Mouse (Mus musculus) heart, postnatal 10 days (tissue): ENCODE data around the gene Myof. TPM values are rescaled to one million over a fixed set of nuclear protein-coding genes. Genes with fewer than 3 reads are reported as not detected.

Source experiments
- DNase-seq, 2 experiments: peaks; one replicate each; pipeline ENCODE4 v3.0.0; 2021
- intact Hi-C: fragments of 180-260 bp; cut with DNase I; formaldehyde crosslinking; loops from one replicate; pipeline ENCODE4 v1.15.1; 2025
- total RNA-seq, 2 experiments: library from RNA; stranded (reverse); gene quantifications; 2 replicates each; pipeline ENCODE4 v1.2.3; 2021

Myof gene
- 10 to 100 TPM; 14.9 to 15.7 TPM for total RNA-seq

DNA sequence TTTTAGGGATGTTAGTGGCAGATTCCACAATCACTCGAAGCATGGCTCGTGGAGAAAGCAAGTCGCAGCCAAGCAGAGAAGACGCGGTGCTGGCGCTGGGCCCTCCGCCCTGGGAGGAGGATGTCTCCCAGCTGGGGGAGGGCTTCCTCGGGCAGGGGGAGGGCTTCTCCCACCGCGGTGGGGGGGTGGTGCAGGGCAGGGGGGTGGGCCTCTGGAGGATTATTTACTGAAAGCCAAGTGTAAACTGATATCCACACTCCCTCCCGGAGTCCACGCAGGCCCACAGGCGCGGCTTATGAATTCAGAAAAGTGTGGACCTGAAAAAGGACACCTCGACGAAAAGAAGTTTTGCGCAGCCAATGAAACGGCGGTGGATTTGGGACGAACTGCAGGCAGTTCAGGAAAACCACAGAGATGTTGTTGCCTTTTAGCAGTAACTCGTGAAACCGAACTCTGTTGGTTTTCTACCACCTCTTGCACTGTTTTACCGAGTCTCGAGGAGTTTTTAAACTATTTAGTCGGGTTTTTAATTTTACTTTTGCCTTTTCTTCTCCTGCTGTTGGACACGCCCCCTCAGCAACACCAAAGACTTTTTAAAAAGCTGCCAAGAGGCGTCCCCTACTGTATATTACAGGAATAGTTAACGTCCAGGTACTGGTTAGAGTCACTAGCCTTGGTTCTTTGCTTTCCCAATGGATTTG lies at the start of gene Myof:
TSS of gene Myof (minus strand) at position 297 of the 701 bp plus-strand sequence.
- peak; percentile 67 to 72 for DNase-seq
- intact Hi-C loops: loop anchor here (1.0 to 10.0 kb wide), 3 partner anchors 41 to 339 kb away; no protein-coding TSS in a partner anchor

DNA sequence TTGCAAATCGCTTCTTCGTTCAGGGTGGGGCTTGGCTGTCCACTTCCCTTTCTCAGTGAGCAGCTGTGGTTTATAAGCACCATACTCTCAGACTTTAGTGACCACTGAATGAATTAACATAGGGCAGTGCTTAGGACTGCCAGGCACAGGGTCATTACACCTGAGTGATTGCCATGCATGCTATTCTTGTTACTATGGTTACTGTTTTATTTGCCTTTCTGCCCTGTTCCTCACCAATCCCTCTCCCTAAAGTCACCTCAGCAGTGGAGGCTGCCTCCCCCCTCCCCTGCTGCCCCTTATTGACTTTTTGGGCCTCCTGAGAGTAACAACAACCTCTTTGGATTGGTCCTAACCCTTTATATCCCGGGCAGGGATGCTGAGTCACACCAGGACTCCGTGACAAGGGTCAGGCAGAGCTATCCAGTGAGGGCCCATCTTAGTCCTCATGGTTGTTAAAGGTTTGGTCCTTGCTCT lies 48.2 kb upstream of the Myof start:
- intact Hi-C loops: no loop called here
- no peak for DNase-seq

DNA sequence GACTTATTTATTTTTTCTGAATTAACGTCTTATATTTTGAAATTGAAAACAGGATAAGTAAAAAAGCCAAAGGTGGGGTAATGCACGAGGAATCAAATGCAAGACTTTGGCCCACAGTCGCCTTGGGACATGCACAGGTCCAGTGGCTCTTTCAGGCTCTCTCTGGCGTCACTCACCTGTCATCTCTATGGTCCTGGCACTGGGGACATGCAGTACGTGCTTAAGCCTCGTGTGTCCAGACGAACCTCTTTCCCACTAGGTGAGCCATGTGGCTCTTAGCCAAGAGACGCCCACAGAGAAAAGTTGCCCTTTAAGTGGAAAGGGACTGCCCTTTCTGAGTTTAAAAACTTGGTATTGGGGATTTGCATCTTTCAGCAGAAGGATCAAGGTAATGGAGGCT lies 46.0 kb upstream of the Myof start:
- no peak for DNase-seq
- intact Hi-C loops: loop anchor here (5.0 to 10.0 kb wide), 2 partner anchors 108 to 235 kb away; no protein-coding TSS in a partner anchor

DNA sequence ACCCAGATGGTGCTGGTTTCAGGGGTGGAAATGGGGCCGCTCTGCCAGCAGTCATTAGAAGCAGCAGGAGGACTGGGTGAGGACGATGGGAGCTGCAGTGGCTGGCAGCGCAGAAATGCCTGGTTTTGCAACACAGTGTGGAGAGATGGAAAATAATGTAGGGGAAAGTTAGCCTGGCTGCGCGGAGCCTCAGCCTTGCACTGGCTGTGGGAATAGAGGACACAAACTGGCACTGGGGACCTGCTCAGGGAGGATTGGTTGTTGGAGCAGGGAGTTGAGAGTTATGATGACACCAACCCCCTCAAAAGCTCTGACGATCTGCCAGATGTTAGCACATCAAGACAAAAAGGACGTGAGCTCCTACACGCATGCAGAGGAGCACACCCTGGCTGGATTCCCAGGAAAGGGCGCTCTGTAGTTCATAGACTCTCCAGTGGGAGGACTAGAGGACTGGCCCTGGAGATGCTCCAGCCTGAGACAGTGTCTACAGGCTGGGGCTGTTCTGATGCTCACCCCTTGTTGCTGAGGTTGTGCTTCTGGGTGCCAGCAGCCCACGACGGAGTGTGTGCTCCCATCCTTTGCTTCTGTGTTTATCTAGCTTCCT lies 43.7 kb upstream of the Myof start:
- intact Hi-C loops: loop anchor here (5.0 to 10.0 kb wide), 2 partner anchors 110 to 238 kb away; no protein-coding TSS in a partner anchor
- peak; percentile 59 to 73 for DNase-seq

DNA sequence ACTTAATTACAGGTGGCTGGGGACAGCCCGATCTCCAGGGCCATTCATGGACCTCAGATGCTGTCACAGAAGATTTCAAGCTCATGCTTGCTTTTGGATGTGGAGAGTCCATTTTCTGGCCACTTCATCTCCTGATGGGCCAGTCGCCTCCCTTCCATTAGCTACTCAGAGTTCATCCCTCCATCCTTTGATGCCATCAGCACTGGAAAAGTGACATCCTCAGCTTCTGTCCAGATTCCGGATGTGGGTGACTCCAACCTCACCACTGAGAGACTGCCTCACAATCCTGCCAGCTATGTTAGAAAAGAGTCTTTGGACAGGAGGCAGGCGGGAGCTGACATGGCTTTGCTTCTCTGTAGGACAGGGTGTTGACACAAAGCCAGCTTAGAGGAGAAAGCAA lies 42.5 kb upstream of the Myof start:
- intact Hi-C loops: loop anchor here (5.0 to 10.0 kb wide), 2 partner anchors 111 to 239 kb away; no protein-coding TSS in a partner anchor
- DNase-seq: no peak

DNA sequence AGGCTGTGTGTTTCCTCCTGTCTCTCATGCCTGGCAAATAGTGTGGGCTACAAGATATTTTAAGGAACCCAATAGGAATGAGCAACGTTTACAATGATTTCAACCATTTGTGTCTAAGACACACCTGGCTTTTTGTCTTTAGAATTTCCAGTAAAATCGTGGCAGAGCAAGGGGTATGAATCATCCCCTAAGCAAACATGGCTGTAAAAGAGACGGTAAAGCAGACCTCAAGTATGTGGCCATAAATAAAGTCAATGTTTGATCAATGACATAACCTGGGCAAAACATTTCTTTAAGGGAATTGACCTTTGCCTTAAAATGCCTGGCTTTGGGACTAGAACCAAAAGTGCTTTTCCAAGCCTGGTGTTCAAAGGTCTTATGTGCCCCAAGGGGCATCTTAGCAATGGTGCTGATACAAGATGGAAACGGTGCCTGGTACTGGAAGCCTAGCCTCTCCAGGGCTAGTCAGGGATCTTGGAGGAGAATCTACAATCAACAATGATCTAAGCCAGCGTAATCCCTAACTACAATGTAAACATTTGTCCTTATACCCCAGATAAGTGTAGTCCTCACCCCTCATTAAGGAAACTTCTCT lies 39.7 kb upstream of the Myof start:
- no peak for DNase-seq
- intact Hi-C loops: loop anchor here (5.0 to 10.0 kb wide), 2 partner anchors 242 to 269 kb away; no protein-coding TSS in a partner anchor

DNA sequence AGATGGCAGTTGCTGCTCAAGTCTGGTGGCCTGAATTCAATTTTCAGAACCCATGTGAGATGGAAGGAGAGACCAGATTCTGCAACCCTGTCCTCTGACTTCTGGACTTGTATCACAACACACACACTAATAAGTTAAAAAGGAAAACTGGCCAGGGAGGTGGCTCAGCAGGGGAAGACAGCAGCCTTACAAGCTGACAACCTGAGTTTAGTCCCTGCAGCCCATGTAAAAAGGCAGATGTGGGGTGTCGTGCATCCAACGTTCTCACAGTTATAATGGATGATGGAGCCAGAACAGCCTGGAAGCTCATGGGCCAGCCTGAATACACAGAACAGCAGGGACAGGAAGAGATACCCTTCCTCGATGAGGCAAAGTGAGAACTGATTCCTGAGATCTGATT lies 38.0 kb upstream of the Myof start:
- intact Hi-C loops: loop anchor here (5.0 to 10.0 kb wide), 2 partner anchors 243 to 271 kb away; no protein-coding TSS in a partner anchor
- no peak for DNase-seq

DNA sequence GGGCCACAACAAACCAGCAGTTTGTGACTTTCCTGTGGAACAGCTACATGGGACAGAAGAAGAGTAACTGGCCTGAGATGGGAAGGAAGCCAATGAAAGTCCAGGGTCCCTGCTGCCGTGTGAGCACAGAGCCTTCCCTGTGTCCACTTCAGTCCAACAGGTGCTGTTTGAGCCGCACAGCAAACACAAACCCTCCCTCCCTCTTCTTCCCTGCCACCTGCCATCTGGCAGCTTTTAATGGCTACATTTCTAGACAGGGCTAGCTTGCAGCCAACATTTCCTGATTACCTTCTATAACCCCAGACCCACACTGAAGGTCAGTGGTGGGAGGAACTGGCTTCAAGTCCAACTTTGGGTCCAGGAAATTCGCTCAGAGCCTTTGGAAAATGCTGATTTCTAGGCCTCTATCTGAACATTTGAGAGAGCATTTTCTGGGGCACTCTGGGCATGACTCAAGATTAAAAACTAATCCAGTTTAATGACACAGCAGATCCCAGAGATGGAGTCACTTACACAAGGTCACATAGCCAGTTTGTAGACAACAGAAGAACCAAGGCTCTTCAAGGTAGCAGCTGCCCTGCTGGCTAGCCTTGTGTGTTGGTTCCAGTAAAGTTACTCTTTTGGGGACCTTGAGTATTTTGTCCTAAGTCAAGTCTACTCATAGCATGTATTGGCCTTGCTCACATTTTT lies 34.6 kb upstream of the Myof start:
- no peak for DNase-seq
- intact Hi-C loops: no loop called here

DNA sequence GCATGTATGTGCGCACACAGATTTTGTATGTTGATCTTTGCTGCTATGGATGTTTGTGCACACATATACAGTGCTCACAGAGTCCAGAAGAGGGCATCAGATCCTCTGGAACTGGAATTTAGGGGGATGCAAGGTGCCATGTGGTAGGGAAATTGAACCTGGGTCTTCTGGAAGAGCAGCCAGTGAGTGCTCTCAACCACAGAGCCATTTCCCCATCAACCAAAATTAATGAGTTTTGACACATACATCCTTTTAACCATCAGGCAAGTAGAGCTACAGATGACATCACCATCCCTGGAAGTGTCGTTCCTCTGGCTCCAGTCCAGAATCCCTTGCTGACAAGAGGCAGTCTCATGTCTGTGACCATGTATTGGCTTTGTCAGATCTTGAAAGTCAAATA lies 32.9 kb upstream of the Myof start:
- intact Hi-C loops: no loop called here
- DNase-seq: peak in 1 of 2 experiments; percentile 14

DNA sequence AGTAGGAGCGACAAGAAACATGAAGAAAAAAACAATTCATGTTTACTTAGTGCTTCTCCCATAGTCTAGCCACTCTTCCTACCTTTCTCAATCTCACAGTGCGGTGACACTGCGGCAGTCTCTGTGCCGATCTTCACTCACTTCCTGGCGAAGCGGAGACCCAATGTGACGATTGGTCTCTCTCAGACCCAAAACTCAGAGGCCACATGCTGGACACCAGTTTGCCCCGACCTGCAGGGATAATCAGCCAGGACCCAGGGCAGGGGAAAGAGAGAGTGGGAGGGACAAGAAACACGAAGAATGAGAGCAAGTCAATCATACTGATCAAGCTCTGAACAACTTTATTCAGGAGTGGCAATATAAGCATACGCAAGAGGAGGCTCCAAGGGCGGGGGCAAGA lies 31.7 kb upstream of the Myof start:
- intact Hi-C loops: no loop called here
- DNase-seq: no peak

DNA sequence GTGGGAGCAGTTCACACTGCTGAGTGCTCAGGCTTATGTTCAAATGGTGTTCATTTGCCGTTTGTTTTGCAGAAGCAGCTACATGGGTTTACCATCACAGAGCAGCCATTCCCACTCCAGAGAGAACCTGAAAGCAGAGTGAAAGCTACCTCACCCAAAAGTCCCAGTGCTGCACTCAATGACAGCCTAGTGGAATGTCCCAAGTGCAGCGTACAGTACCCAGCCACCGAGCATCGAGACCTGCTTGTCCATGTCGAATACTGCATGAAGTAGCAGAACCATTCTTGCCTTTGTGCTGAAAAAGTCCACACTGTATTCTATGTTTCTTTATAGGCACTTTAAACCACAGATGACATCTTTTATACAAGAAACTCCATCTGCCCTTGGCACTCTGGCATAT lies 29.8 kb upstream of the Myof start:
- intact Hi-C loops: no loop called here
- DNase-seq: no peak

DNA sequence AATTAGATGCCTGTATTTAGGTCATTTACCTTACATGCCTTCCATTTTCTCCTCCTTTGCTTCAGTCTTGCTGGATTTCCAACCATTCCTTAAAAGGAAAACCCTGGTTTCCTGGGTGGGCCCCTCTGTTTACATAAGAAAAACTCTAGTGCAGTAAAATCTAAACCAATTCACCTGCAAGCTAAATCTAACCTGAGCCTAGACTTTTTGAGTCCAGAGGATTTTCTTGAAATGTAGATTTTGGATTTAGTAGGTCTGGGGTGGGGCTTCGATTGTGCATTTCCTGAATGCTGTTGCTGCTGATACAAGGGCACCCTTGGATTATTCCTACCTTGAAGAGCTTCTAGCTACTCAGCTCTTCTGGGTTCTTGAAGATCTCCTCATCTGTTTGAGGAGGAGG lies 20.7 kb upstream of the Myof start:
- intact Hi-C loops: no loop called here
- no peak for DNase-seq

DNA sequence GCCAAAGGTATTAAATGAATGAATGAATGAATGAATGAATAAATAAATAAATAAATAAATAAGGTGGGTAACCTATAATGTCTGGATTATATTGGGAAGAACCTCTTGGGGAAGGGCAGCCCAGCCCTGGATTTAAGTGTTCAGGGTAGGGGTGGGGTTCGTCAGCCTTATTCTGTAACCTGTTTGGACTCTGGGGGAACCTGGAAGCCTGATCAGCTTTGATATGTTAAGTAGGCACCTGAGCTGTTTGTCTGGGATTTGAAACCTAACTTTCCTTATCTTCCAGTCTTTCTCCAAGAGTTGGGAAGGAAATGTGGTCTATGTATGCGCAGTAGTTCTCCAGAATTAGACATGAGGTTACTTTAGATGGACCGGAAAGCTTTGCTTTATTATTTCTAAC lies 19.8 kb upstream of the Myof start:
- no peak for DNase-seq
- intact Hi-C loops: no loop called here

DNA sequence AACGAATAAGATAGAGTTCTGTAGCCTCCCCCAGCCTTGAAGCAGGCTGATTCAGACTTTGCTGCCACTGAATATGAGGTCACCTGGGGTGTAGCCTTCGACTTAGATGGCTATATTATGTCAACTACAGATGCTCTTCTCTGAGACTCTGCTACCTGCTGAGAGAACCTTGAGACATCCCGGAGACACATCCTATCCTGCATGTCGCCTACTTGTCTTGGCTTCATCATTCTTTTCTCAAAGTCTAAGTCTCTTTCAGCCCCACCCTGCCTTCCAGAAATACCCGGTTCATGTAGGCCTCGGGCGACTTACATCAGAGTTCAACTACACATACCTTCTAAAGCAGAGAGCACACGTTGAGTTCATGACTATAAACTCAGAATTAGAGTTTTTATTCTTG lies 13.6 kb upstream of the Myof start:
- DNase-seq: no peak
- intact Hi-C loops: no loop called here

DNA sequence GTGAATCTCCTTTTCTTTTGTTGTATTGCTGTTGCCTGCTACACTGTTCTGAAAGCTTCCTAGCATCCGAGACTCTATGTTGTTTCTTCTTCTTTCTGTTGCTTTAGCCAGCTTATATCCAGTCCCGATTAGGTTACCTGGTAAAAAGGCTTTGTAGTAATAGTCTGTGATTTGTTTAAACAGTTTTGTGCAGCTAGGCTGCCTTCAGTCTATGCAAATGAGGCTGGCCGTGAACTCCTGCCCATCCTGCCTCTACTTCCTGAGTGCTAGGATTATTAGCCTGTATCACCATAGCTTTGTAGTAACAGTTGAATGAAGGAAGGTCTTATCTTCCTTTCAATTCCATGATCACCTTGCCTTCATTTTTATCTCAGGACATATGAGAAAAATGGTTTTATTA lies 12.9 kb upstream of the Myof start:
- DNase-seq: no peak
- intact Hi-C loops: no loop called here

DNA sequence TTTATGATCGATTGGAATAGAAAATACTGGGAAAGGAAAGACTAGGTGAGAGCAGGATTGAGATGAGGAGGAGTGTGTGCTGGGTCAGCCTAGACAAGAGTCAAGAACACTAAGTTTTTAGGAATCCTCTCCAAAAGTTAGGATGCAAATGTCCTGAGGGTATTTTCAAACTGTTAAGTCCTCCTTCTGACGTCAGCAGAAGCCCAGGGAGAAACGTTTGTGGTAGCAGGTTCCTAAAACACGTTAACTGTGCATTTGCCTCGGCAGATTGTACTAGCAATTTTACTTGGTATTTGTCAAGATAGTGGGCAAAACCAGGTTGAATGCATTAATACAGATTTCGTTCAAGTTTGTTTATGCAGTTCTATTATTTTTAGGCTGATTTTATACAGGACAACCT lies 12.4 kb upstream of the Myof start:
- intact Hi-C loops: no loop called here
- no peak for DNase-seq

DNA sequence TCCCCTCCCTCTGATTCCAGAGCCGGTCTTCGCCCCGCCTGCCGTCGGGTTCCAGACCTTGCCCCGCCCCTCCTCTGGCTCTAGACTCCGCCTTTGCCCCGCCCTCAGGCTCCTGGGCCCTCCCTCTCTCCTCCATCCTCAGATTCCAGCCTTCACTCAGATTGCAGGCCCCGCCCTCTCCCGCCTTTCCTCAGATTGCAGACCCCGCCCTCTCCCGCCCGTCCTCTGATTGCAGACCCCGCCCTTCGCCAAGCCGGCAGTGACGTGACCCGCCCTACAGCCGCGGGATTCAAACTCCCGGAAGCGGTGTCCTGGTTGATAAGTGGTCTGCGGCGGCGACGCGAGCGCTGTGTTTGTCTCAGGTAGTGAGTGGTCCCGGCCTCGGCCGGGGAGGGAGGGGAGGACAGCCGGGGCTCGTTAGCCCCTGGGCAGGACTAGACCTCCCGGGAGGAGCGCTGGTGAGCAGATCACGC lies 11.4 kb upstream of the Myof start, which contains the start of gene Cep55:
TSS of gene Cep55 (plus strand) at position 292 of the 473 bp plus-strand sequence.
- intact Hi-C loops: no loop called here
- peak; percentile 96 for DNase-seq

DNA sequence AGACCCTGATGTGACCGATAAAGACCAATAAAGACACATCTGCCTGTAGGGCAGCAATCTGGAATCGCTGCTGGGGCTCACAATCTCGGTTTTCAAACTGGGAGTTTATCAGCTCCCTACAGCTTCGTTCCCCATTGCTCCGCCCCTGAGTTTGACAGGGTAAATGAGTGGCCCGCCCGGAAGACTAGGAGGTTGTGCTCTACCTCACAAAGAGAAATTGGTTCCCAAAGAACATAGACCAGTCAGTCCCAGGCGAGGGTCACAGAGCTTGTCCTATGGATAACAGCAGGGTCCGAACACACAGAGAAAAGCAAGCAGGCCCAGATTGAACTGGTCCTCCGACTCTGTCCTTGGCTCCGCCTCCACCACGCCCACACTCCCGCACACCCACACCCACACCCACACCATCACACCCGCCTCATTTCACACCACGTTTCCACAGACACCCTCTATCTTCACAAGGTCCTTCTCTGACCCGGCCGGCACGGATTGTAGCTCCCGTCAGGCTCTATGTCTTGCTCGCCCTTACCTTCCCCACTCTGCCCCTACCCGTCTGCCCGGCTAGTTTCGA lies 10.9 kb upstream of the Myof start:
- intact Hi-C loops: no loop called here
- peak; percentile 81 to 86 for DNase-seq

DNA sequence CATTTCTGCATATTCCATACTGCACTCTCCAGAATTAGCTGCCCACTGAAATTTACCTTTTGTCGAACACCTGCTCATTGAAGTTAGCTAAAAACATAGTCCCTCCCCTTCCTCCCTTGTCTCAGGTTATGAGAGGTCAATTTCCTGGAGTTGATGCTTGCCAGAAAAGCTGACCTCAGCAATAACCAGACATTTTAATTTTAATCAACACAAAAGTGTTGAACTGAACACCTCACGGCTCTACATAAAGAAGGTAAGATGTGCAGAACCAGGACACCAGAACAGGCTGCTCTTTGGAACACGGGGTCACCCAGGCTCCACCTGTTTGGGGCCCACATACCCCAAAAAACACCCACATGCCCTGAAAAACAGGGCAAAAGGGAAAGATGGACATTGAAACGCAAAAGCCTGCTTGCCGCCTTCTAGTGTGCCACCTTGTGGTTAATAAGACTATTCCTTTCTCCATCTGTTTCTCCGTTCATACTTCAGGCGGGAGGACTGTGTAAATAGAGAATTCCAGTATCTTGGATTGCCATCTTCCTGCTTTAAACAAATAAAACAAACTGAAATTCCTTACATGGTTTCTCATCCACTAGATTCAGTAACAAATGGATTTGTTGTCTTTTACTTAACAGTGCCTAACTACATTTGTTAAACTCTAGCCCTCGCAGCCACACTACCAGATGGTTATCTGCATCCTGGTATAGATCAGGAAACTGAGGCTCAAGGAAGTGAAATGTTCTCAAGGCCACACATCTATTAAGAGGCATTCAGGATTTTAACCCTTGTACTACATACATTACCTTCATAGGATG lies 10.1 kb upstream of the Myof start:
- intact Hi-C loops: loop anchor here (1.0 kb wide), 1 partner anchor 98 kb away; no protein-coding TSS in a partner anchor
- DNase-seq: peak; percentile 25 to 34
